Mouse (Mus musculus): Measurements from ENCODE around the gene Gigyf1. TPM values are rescaled to one million over a fixed set of nuclear protein-coding genes. Genes with fewer than 3 reads are reported as not detected.
A peak's percentile ranks its signal among the peaks of the same experiment; 100 is the strongest.

The Gigyf1 gene
- total RNA-seq, 1 experiment = 24.7 TPM

DNA sequence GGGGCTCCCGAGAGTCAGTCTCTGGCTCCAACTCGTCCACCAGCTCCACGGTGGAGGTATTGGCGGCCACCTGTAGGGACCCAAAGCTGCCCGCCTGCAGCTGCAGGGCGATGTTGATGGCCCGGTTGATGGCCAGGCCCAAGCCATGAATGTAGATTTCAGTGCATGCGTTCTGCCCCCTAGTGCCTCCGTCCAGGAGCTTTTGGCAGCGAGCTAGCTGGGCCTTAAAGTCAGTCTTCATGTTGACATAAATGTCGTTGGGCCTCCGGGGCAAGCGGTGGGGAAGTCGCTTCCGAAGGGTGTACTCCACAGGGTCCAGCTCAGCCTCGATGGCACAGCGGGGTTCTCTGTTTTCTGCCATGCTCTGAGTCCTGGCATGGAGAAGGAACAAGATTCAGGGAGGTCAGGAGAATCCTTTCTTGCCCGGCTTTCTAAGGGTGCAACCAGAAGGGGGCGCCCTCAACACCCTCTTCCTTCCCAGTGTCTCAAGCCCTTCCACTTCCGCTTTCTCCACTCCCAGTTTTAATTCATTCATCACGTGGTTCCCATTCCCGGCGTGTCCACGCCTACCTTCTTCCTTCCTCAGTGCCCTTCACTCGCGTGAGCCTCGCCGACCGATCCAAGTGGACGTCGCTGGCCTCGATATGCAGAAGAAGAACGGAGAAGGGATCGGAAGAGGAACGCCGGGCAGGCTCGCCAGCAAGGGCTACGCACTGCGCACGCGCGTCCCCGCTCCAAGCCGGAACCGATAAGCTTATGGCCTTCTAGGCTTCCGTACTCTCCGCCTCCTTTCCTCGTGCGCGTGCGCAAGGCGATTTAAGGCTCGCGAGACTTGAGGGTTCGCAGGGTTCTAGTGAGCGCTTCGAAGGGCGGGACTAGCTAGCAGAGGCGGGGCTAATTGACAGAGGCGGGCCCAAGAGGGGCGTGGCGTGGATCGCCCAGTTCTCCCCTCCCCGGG, 16.4 kb upstream of the Gigyf1 start, which contains the start of gene Pop7:
Gene Pop7, minus strand, starts transcription at position 810 of the 958 bp plus-strand sequence.
- DNase-seq (ENCODE audit: low read depth, low spot score) = peak; percentile 99
- Histone ChIP-seq H3K9ac (ENCODE audit: insufficient read depth, low read depth, low read length, poor library complexity, severe bottlenecking) (peak within 1 kb of the TSS; percentile 100), H3K36me3 (ENCODE audit: control insufficient read depth, insufficient read depth, low read length, poor library complexity, severe bottlenecking) (0 out of 2 replicates have a peak, but pooled peaks cover 3% of the 10 kb centered on the region), H3K9me3 (ENCODE audit: control insufficient read depth, insufficient read depth, low read depth, low read length) (no peaks in the 10 kb centered on the region), H3K27ac (ENCODE audit: insufficient read depth, low read depth, low read length, poor library complexity, severe bottlenecking) (peak within 1 kb of the TSS; percentile 100), H3K4me1 (ENCODE audit: control insufficient read depth in 2 of 2, insufficient read depth in 2 of 2, low read length in 2 of 2, poor library complexity in 1 of 2) (peaks cover 0 to 8% of the 10 kb centered on the region in 2 experiments; a peak in 1 of 4 replicates), H3K4me3 (ENCODE audit: insufficient read depth in 1 of 2, low read depth in 1 of 2, low read length in 2 of 2, poor library complexity in 1 of 2, severe bottlenecking in 1 of 2) (peak within 1 kb of the TSS; percentile 89 to 99)
- in situ Hi-C loops (cut with MboI; ENCODE audit: low sequenced_read_pairs in 2 of 2, unreplicated experiment in 2 of 2) = no loop called here
- peak; percentile 93 for TF ChIP-seq CHD2 (IDR thresholded peaks at IDR 0.05; ENCODE audit: low read depth, low read length)
- TF ChIP-seq MAFK (IDR thresholded peaks at IDR 0.05; ENCODE audit: insufficient read depth, low read depth, low read length) = no peak
- TF ChIP-seq ZC3H11A (IDR thresholded peaks at IDR 0.05; ENCODE audit: borderline replicate concordance, low read depth, low read length) = 0 out of 2 replicates have a peak, but pooled peaks have one; percentile 3
- TF ChIP-seq HCFC1 (IDR thresholded peaks at IDR 0.05; ENCODE audit: borderline replicate concordance, insufficient read depth, low read length) = peak; percentile 71; the same call in 1 of the 2 replicates
- no peak for TF ChIP-seq ZNF384 (IDR thresholded peaks at IDR 0.05; ENCODE audit: low read depth, low read length)

DNA sequence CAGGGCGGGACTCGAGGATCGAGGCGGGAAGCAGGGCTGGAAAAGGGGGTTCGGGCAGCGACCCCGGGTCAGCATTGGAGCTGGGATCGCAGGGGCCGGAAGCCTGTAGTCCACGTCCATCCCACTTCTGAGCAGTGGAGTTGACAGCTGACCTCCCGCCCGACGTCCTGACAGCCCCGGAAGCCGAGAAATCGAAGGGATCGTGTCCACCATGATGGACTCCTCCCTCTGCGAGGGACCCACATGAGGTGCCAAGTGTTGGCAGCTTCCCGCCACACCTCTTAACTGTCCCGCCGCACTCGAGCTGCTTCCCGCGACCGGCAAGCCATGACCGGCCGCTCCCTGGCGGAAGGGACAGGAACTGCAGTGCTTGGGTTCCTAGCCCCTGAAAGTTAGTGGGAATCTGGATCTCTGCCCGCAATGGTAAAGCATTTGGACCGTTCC, 15.7 kb upstream of the Gigyf1 start:
- Histone ChIP-seq H3K36me3 (ENCODE audit: control insufficient read depth, insufficient read depth, low read length, poor library complexity, severe bottlenecking) (0 out of 2 replicates have a peak, but pooled peaks cover 3% of the 10 kb centered on the region), H3K27ac (ENCODE audit: insufficient read depth, low read depth, low read length, poor library complexity, severe bottlenecking) (peak overlapping the region; percentile 85), H3K9me3 (ENCODE audit: control insufficient read depth, insufficient read depth, low read depth, low read length) (no peaks in the 10 kb centered on the region), H3K4me1 (ENCODE audit: control insufficient read depth in 2 of 2, insufficient read depth in 2 of 2, low read length in 2 of 2, poor library complexity in 1 of 2) (peaks cover 0 to 8% of the 10 kb centered on the region in 2 experiments; a peak in 1 of 4 replicates), H3K4me3 (ENCODE audit: insufficient read depth in 1 of 2, low read depth in 1 of 2, low read length in 2 of 2, poor library complexity in 1 of 2, severe bottlenecking in 1 of 2) (peak overlapping the region; percentile 71 to 82), H3K9ac (ENCODE audit: insufficient read depth, low read depth, low read length, poor library complexity, severe bottlenecking) (peak overlapping the region; percentile 94)
- TF ChIP-seq HCFC1 (IDR thresholded peaks at IDR 0.05; ENCODE audit: borderline replicate concordance, insufficient read depth, low read length) = no peak
- TF ChIP-seq CHD2 (IDR thresholded peaks at IDR 0.05; ENCODE audit: low read depth, low read length) = no peak
- TF ChIP-seq ZNF384 (IDR thresholded peaks at IDR 0.05; ENCODE audit: low read depth, low read length) = no peak
- no peak for TF ChIP-seq ZC3H11A (IDR thresholded peaks at IDR 0.05; ENCODE audit: borderline replicate concordance, low read depth, low read length)
- no peak for TF ChIP-seq MAFK (IDR thresholded peaks at IDR 0.05; ENCODE audit: insufficient read depth, low read depth, low read length)
- in situ Hi-C loops (cut with MboI; ENCODE audit: low sequenced_read_pairs in 2 of 2, unreplicated experiment in 2 of 2) = no loop called here
- DNase-seq (ENCODE audit: low read depth, low spot score) = peak; percentile 86

DNA sequence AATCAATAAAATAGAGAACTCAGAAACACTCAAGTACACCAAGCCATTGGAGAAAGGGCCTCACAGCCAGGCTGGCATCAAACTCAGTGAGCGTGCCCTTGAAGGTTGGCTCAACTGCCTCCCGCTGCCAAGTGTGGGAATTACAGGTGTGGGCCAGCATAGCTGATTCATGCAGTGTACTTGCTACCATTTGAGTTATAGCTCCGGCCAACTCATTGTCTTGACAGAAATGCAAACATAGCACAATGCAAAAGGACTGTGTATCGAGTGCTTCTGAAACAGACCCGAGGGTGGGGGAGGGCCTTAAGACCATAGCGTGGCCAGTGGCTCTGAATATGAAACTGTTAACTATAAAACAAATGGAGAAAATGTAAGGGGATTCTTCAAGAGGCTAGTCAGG, 14.3 kb upstream of the Gigyf1 start:
- H3K9me3 ChIP-seq (ENCODE audit: control insufficient read depth, insufficient read depth, low read depth, low read length) = no peaks in the 10 kb centered on the region
- H3K4me1 ChIP-seq (ENCODE audit: control insufficient read depth in 2 of 2, insufficient read depth in 2 of 2, low read length in 2 of 2, poor library complexity in 1 of 2) = peaks cover 0 to 8% of the 10 kb centered on the region in 2 experiments; a peak in 2 of 4 replicates
- no peak overlapping the region for H3K27ac ChIP-seq (ENCODE audit: insufficient read depth, low read depth, low read length, poor library complexity, severe bottlenecking)
- H3K36me3 ChIP-seq (ENCODE audit: control insufficient read depth, insufficient read depth, low read length, poor library complexity, severe bottlenecking) = 0 out of 2 replicates have a peak, but pooled peaks cover 3% of the 10 kb centered on the region
- DNase-seq (ENCODE audit: low read depth, low spot score) = no peak
- no peak for TF ChIP-seq HCFC1 (IDR thresholded peaks at IDR 0.05; ENCODE audit: borderline replicate concordance, insufficient read depth, low read length)
- no peak for TF ChIP-seq ZNF384 (IDR thresholded peaks at IDR 0.05; ENCODE audit: low read depth, low read length)
- no peak for TF ChIP-seq ZC3H11A (IDR thresholded peaks at IDR 0.05; ENCODE audit: borderline replicate concordance, low read depth, low read length)
- no peak overlapping the region for H3K9ac ChIP-seq (ENCODE audit: insufficient read depth, low read depth, low read length, poor library complexity, severe bottlenecking)
- H3K4me3 ChIP-seq (ENCODE audit: insufficient read depth in 1 of 2, low read depth in 1 of 2, low read length in 2 of 2, poor library complexity in 1 of 2, severe bottlenecking in 1 of 2) = no peak overlapping the region
- in situ Hi-C loops (cut with MboI; ENCODE audit: low sequenced_read_pairs in 2 of 2, unreplicated experiment in 2 of 2) = no loop called here

DNA sequence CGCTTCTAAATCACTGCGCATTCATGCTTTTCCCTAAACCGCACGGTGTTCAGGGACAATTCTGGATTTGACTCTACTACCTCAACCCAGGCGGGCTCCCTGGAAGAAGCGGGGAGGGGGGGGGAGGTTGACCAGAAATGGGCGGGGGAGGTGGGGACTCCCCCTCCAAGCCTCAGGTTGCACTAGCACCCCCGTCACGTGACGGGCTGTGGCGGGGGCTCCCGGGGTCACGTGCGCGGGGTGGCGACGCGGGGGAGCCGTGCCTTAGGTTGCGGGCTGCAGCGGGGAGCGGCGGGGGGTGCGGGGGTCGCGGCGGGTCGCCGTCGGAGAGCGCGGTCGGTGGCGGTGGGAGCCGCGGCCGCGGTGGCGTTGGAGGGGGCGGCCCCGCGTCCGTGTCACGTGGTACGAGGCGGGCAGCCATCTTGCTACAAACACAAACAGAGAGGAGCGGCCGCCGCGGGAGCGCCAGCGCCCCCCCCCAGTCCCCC, 8.3 kb upstream of the Gigyf1 start:
- TF ChIP-seq HCFC1 (IDR thresholded peaks at IDR 0.05; ENCODE audit: borderline replicate concordance, insufficient read depth, low read length) = no peak
- no peak for TF ChIP-seq CHD2 (IDR thresholded peaks at IDR 0.05; ENCODE audit: low read depth, low read length)
- TF ChIP-seq MAFK (IDR thresholded peaks at IDR 0.05; ENCODE audit: insufficient read depth, low read depth, low read length) = no peak
- no peak for TF ChIP-seq ZNF384 (IDR thresholded peaks at IDR 0.05; ENCODE audit: low read depth, low read length)
- TF ChIP-seq ZC3H11A (IDR thresholded peaks at IDR 0.05; ENCODE audit: borderline replicate concordance, low read depth, low read length) = no peak
- peak overlapping the region; percentile 95 for H3K9ac ChIP-seq (ENCODE audit: insufficient read depth, low read depth, low read length, poor library complexity, severe bottlenecking)
- DNase-seq (ENCODE audit: low read depth, low spot score) = no peak
- peak overlapping the region; percentile 92 for H3K27ac ChIP-seq (ENCODE audit: insufficient read depth, low read depth, low read length, poor library complexity, severe bottlenecking)
- in situ Hi-C loops (cut with MboI; ENCODE audit: low sequenced_read_pairs in 2 of 2, unreplicated experiment in 2 of 2) = no loop called here
- H3K4me1 ChIP-seq (ENCODE audit: control insufficient read depth in 2 of 2, insufficient read depth in 2 of 2, low read length in 2 of 2, poor library complexity in 1 of 2) = peaks cover 2 to 11% of the 10 kb centered on the region in 2 experiments; a peak in 3 of 4 replicates
- peaks cover 6% of the 10 kb centered on the region; the same call in 1 of the 2 replicates for H3K36me3 ChIP-seq (ENCODE audit: control insufficient read depth, insufficient read depth, low read length, poor library complexity, severe bottlenecking)
- H3K9me3 ChIP-seq (ENCODE audit: control insufficient read depth, insufficient read depth, low read depth, low read length) = no peaks in the 10 kb centered on the region
- H3K4me3 ChIP-seq (ENCODE audit: insufficient read depth in 1 of 2, low read depth in 1 of 2, low read length in 2 of 2, poor library complexity in 1 of 2, severe bottlenecking in 1 of 2) = peak overlapping the region; percentile 86 to 98
